Mouse (Mus musculus) erythroblast, embryonic 14.5 days (primary cell): Measurements from ENCODE around the gene Ccdc163. TPM values are rescaled to one million over a fixed set of nuclear protein-coding genes. Genes with fewer than 3 reads are reported as not detected.
"Not testable (repeated sequence)": the region's sequence is repeated elsewhere in the genome, so short reads cannot be mapped to it uniquely, and the experiment has no call there.

Experiments used
- H3K27me3 ChIP-seq: 2 replicates; pipeline ENCODE4 v1.6.1; 2012; ENCODE audit warnings: inconsistent platforms; ENCODE audit not compliant: control insufficient read depth
- H3K36me3 ChIP-seq: 2 replicates; pipeline ENCODE4 v1.6.1; 2012; ENCODE audit warnings: mild to moderate bottlenecking, inconsistent platforms; ENCODE audit not compliant: control insufficient read depth
- H3K4me1 ChIP-seq: 2 replicates; pipeline ENCODE4 v1.6.1; 2012; ENCODE audit warnings: inconsistent platforms; ENCODE audit not compliant: control insufficient read depth
- H3K4me3 ChIP-seq: replicated peaks from 2 replicates; pipeline ENCODE3; 2012; ENCODE audit warnings: moderate library complexity, mild to moderate bottlenecking, inconsistent platforms
- H3K9me3 ChIP-seq: 2 replicates; pipeline ENCODE4 v1.6.1; 2012; ENCODE audit warnings: low read length, inconsistent platforms, mixed read lengths; ENCODE audit not compliant: control insufficient read depth
- GATA1 ChIP-seq: IDR thresholded peaks from 2 replicates; pipeline ENCODE4 v1.6.1; 2012; ENCODE audit warnings: low read length, inconsistent platforms, mixed read lengths
- TAL1 ChIP-seq: IDR thresholded peaks from 3 replicates; pipeline ENCODE4 v1.6.1; 2012; ENCODE audit warnings: low read length, inconsistent platforms, mixed read lengths
- polyA plus RNA-seq: library from polyadenylated mRNA; stranded (reverse); fragments of >175 nt; gene quantifications from 2 replicates; pipeline ENCODE4 v1.2.3, GENCODE M21; 2012

Gene Ccdc163
- polyA plus RNA-seq, 1 experiment = 0.16 TPM

GRCm38 (mm10) chr4:116676027-116676426, 32.3 kb upstream of the Ccdc163 start:
- no peaks in the 10 kb centered on the region for H3K36me3 ChIP-seq
- 0 out of 2 replicates have a peak, but pooled peaks cover 2% of the 10 kb centered on the region for H3K27me3 ChIP-seq
- H3K9me3 ChIP-seq = no peaks in the 10 kb centered on the region
- TF ChIP-seq TAL1 (no peak), GATA1 (no peak)
- no peak overlapping the region for H3K4me3 ChIP-seq
- peaks cover 18% of the 10 kb centered on the region for H3K4me1 ChIP-seq

GRCm38 (mm10) chr4:116677808-116678207, 30.5 kb upstream of the Ccdc163 start:
- Histone ChIP-seq H3K4me1 (peaks cover 16% of the 10 kb centered on the region), H3K36me3 (no peaks in the 10 kb centered on the region), H3K4me3 (no peak overlapping the region), H3K27me3 (0 out of 2 replicates have a peak, but pooled peaks cover 2% of the 10 kb centered on the region), H3K9me3 (no peaks in the 10 kb centered on the region)
- TF ChIP-seq GATA1 (no peak), TAL1 (no peak)

- Histone ChIP-seq H3K27me3 (0 out of 2 replicates have a peak, but pooled peaks cover 2% of the 10 kb centered on the region), H3K4me3 (no peak overlapping the region), H3K9me3 (no peaks in the 10 kb centered on the region), H3K36me3 (no peaks in the 10 kb centered on the region), H3K4me1 (peaks cover 13% of the 10 kb centered on the region)
- no peak for TF ChIP-seq GATA1
- TF ChIP-seq TAL1 = no peak
Observed at GRCm38 (mm10) chr4:116679141-116679540, 29.2 kb upstream of the Ccdc163 start.

- H3K4me1 ChIP-seq = peaks cover 27% of the 10 kb centered on the region
- not testable (repeated sequence) for H3K36me3 ChIP-seq, H3K4me3 ChIP-seq, H3K9me3 ChIP-seq, H3K27me3 ChIP-seq
Observed at GRCm38 (mm10) chr4:116680521-116680920, 27.8 kb upstream of the Ccdc163 start.

- Histone ChIP-seq H3K36me3 (peaks cover 12% of the 10 kb centered on the region), H3K4me1 (peaks cover 46% of the 10 kb centered on the region), H3K27me3 (peaks cover 5% of the 10 kb centered on the region), H3K9me3 (no peaks in the 10 kb centered on the region), H3K4me3 (no peak overlapping the region)
- TF ChIP-seq TAL1 (0 out of 3 replicates have a peak, but pooled peaks have one; percentile 9), GATA1 (no peak)
Observed at GRCm38 (mm10) chr4:116683957-116684356, 24.4 kb upstream of the Ccdc163 start.

- peaks cover 5% of the 10 kb centered on the region for H3K27me3 ChIP-seq
- peak overlapping the region; percentile 83 for H3K4me3 ChIP-seq
- TF ChIP-seq TAL1 (no peak), GATA1 (no peak)
- no peaks in the 10 kb centered on the region for H3K9me3 ChIP-seq
- peaks cover 48% of the 10 kb centered on the region for H3K4me1 ChIP-seq
- H3K36me3 ChIP-seq = peaks cover 19% of the 10 kb centered on the region
Observed at GRCm38 (mm10) chr4:116684665-116685064, 23.6 kb upstream of the Ccdc163 start.

- Histone ChIP-seq H3K4me1 (peaks cover 48% of the 10 kb centered on the region), H3K27me3 (peaks cover 5% of the 10 kb centered on the region), H3K4me3 (peak within 1 kb of the TSS; percentile 83), H3K9me3 (no peaks in the 10 kb centered on the region), H3K36me3 (peaks cover 26% of the 10 kb centered on the region)
- TF ChIP-seq GATA1 (no peak), TAL1 (no peak)
Observed at GRCm38 (mm10) chr4:116685402-116686061, 22.8 kb upstream of the Ccdc163 start, which contains the start of gene Prdx1. Prdx1 (plus strand) TSS chr4:116685544.

- no peaks in the 10 kb centered on the region for H3K9me3 ChIP-seq
- peak overlapping the region; percentile 83 for H3K4me3 ChIP-seq
- H3K27me3 ChIP-seq = peaks cover 5% of the 10 kb centered on the region
- TF ChIP-seq TAL1 = no peak
- no peak for TF ChIP-seq GATA1
- peaks cover 38% of the 10 kb centered on the region for H3K36me3 ChIP-seq
- peaks cover 48% of the 10 kb centered on the region for H3K4me1 ChIP-seq
Observed at GRCm38 (mm10) chr4:116687041-116687440, 21.3 kb upstream of the Ccdc163 start.

GRCm38 (mm10) chr4:116689309-116689876, 18.9 kb upstream of the Ccdc163 start:
- peaks cover 58% of the 10 kb centered on the region for H3K36me3 ChIP-seq
- no peaks in the 10 kb centered on the region for H3K9me3 ChIP-seq
- H3K4me1 ChIP-seq = peaks cover 32% of the 10 kb centered on the region
- TF ChIP-seq GATA1 (no peak), TAL1 (no peak)
- H3K4me3 ChIP-seq = no peak overlapping the region
- peaks cover 5% of the 10 kb centered on the region for H3K27me3 ChIP-seq
